Mouse (Mus musculus): ENCODE results near the gene Btbd11.

- TF ChIP-seq POLR2A (IDR thresholded peaks at IDR 0.05; ENCODE audit: borderline replicate concordance, insufficient read depth, low read length) = no peak
- no peak for TF ChIP-seq CTCF (IDR thresholded peaks at IDR 0.05; ENCODE audit: borderline replicate concordance, insufficient read depth, low read depth, low read length)
Observed at GRCm38 (mm10) chr10:85378972-85379371, 7.6 kb upstream of the Btbd11 start.

All from cerebellum, adult 2 months (tissue).